Mouse (Mus musculus) embryo, embryonic 10 days (tissue): ENCODE measurements at regions not wholly inside any gene's neighbourhood (a gene's known extent, or its start where the extent isn't known, plus 50 kb on each side); places are given as distances from the start of the nearest gene placed in this dataset.
"Not testable (repeated sequence)": the region's sequence is repeated elsewhere in the genome, so short reads cannot be mapped to it uniquely, and the experiment has no call there.

Experiments used
- DNase-seq: peaks from one replicate; pipeline ENCODE4 v3.0.0-alpha.2; 2015; ENCODE audit warnings: low spot score

DNA sequence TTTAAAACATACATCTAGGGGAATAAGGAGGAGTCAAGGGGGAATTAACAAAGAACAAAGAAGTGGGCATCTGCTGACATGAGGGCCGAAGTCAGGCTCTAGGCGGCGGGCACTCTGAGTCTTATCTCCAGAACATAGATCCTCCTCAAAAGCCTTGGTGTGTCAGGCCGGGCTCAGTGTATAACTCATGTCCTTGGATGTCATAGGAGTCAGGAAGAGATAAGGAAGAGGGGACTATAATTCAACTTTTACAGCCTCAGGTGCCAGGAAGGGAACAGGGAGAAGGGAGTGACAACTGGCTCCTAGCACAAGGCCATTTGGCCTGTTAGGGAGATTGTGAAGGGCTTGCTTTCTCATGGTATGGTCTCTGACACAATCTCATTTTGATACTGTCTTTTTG, 185.9 kb upstream of the Ube2e2 start:
- not testable (repeated sequence) for DNase-seq

GRCm38 (mm10) chr14:19041984-19042760, 148.1 kb upstream of the Ube2e2 start:
- peak; percentile 81 for DNase-seq

- DNase-seq, result no peak
Observed at GRCm38 (mm10) chr14:19020102-19020501, 126.0 kb upstream of the Ube2e2 start.

DNA sequence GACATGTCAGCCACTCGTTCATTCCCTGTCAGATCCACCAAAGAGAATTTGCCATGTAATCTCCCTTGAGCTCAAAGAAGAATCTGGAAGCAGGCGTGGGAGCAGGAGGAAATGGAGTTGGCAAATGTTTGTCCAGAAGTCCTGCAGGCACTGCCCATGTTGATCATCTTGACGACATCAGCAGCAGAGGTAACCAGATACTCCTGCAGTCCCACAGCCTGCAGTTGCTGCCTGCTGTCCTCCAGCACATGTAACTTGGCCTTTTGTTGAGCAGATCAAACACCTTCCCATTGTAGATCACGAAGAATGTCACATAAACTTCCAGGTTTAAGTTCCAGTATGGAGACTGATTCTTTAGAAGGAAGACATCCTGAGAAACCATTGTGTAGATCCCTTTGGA, 121.3 kb upstream of the Ube2e2 start:
- no peak for DNase-seq

DNA sequence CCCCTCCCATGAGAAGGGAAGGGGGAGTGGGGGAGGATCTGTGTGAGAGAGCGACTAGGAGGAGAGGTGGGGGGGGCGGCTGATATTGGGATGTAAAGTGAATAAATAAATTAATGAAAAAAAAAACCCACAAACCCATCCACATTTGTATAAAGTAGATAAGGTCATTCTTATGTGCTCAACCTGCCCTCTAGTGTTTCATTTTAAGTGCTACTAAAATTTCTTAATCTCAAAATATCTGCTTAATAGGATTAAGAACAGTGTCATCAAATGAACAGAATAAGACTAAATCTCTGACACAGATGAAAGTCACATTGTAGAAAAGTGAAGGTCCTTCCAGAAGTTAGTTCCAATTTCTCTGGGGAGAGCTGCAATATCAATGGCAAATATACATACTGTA, 119.5 kb upstream of the Ube2e2 start:
- DNase-seq, result not testable (repeated sequence)

- DNase-seq, result no peak
Observed at GRCm38 (mm10) chr14:18983901-18984300, 89.8 kb upstream of the Ube2e2 start.

DNA sequence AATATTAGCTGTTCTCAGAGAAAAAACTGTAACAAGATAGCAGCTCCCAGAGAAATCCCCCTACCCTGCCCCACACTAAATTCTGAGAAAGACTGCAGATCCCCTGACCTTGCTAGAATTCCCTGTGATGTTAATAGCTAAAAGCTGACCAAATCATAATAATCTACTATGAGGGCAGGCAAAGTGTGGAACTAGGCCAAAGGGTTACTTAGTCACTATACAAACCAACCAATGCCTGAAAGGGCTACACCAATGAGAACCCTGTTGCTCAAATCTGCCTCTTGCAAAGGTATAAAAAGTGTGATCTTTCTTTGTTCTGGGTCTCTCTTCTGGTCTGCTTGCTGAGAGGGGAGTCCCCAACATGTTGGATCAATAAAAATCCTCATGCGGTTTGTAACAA, 69.8 kb upstream of the Ube2e2 start:
- no peak for DNase-seq

- no peak for DNase-seq
Observed at GRCm38 (mm10) chr14:18963287-18963686, 69.2 kb upstream of the Ube2e2 start.
